Mouse (Mus musculus) kidney, postnatal 0 days (tissue): ENCODE measurements at regions not wholly inside any gene's neighbourhood (a gene's known extent, or its start where the extent isn't known, plus 50 kb on each side); places are given as distances from the start of the nearest gene placed in this dataset.
A peak's percentile ranks its signal among the peaks of the same experiment; 100 is the strongest.

ENCODE experiments used
- ATAC-seq: fragments of 200-750 bp; cut with Nextera tagmentation; replicated peaks from 2 replicates; pipeline ENCODE4 v1.8.0; 2017; ENCODE audit warnings: low read depth, moderate number of reproducible peaks, moderate TSS enrichment, moderate library complexity; ENCODE audit not compliant: low FRiP score
- DNase-seq: peaks from one replicate; pipeline ENCODE4 v3.0.0-alpha.2; 2016; ENCODE audit warnings: low spot score
- H3K27ac ChIP-seq: fragments of 300-500 bp; sonication (generic); 2 replicates; pipeline ENCODE4 v1.5.1; 2014; ENCODE audit warnings: mild to moderate bottlenecking
- H3K27me3 ChIP-seq: fragments of 300-500 bp; sonication (generic); 2 replicates; pipeline ENCODE4 v1.6.1; 2014; ENCODE audit warnings: low read length, mixed read lengths; ENCODE audit not compliant: insufficient read depth
- H3K36me3 ChIP-seq: fragments of 300-500 bp; sonication (generic); 2 replicates; pipeline ENCODE4 v1.6.1; 2014; ENCODE audit warnings: low read length, mixed read lengths; ENCODE audit not compliant: insufficient read depth
- H3K4me1 ChIP-seq: fragments of 300-500 bp; sonication (generic); replicated peaks from 2 replicates; pipeline ENCODE4 v1.6.1; 2014; ENCODE audit warnings: antibody characterized with exemption, low read length, mixed read lengths; ENCODE audit not compliant: insufficient read depth
- H3K4me2 ChIP-seq: fragments of 300-500 bp; sonication (generic); 2 replicates; pipeline ENCODE4 v1.6.1; 2014; ENCODE audit warnings: mild to moderate bottlenecking, low read length, moderate library complexity, mixed read lengths
- H3K4me3 ChIP-seq: fragments of 300-500 bp; sonication (generic); replicated peaks from 2 replicates; pipeline ENCODE4 v1.5.1; 2014; ENCODE audit warnings: low read depth, low read length
- H3K9ac ChIP-seq: fragments of 300-500 bp; sonication (generic); 2 replicates; pipeline ENCODE4 v1.6.1; 2014; ENCODE audit warnings: low read depth, low read length
- H3K9me3 ChIP-seq: fragments of 300-500 bp; sonication (generic); replicated peaks from 2 replicates; pipeline ENCODE4 v1.6.1; 2016; ENCODE audit warnings: low read length, inconsistent platforms, mixed read lengths
- CTCF ChIP-seq: IDR thresholded peaks from 2 replicates; pipeline ENCODE4 v1.5.1; 2016; ENCODE audit warnings: antibody characterized with exemption, low read depth, mild to moderate bottlenecking, moderate library complexity
- WGBS: fragments of 180-500 bp; shearing (Covaris S2); extraction: QIAGEN DNeasy Blood & Tissue Kit; methylation state at CpG from one replicate; pipeline ENCODE4 v1.1.7; 2014; 5-methylcytosine and 5-hydroxymethylcytosine counted together

DNA sequence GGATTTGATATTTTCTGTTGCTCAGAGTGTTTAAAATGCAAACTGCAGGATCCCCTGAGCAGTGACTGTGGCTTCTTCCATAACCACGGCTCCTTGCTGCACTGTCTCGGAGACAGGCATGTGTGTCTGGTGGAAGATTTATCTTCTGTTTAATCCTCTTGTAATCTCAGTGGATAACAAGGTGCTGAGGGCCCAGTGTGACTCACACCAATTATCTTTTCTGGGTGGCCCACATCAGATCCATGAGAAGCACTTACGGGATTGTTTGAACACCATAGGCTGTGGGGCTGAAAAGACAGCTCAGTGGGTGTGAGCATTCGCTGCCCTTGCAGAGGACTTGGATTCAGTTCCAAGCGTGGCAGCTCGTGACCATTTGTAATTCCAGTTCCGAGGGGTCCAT is 101.2 kb upstream of the Sh3bp4 start:
- no peaks in the 10 kb centered on the region for H3K9me3 ChIP-seq
- 91% methylated on average over 7 of the region's 7 CpGs for WGBS
- TF ChIP-seq CTCF = no peak

DNA sequence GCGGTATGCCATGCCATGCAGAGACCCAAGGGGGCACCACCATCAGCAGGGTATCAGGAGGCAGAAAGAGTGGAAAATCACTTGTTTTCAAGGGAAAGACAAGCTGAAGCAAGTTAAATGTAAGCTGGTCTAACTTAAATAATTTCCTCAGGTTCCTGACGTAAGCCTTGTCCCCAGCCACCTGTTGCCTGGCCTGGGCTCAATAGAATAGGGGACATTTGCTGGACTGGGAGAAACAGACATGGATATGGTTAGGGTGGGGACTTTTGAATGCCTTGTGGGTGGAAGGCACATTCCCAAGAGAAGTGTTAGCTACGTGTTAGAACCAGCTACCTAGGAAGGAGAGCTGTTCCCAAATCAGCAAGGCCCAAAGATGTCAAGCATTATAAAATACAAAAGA is 100.6 kb upstream of the Sh3bp4 start:
- DNase-seq = no peak
- WGBS = 92% methylated on average over 3 of the region's 3 CpGs

More for the DNA sequence above, 101.2 kb upstream of the Sh3bp4 start:
- DNase-seq = no peak
- Histone ChIP-seq H3K36me3 (no peaks in the 10 kb centered on the region), H3K9ac (no peak overlapping the region), H3K27ac (no peak overlapping the region), H3K4me3 (no peak overlapping the region), H3K27me3 (no peaks in the 10 kb centered on the region), H3K4me1 (0 out of 2 replicates have a peak, but pooled peaks cover 4% of the 10 kb centered on the region), H3K4me2 (no peak overlapping the region)
- no peak for ATAC-seq

DNA sequence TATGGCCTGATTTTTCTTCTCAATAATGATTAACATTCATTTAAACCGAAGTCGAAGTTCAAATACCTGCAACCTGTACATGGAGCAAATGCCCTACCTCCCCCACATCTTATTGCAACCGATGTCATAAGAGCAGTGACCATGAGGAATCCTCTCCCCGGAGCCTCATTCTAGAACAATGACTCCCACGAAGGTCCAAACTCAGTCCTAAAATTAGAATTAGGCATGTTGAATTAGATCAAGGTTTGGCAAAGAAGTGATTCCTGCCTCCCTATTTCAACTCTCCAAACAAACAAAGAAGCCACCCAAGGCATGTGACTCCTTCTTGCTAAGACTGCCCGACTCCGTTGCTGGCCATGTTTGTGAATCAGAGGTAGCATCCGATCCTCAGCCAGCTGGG is 94.1 kb upstream of the Sh3bp4 start:
- no peak for ATAC-seq
- DNase-seq = no peak
- Histone ChIP-seq H3K4me1 (0 out of 2 replicates have a peak, but pooled peaks cover 4% of the 10 kb centered on the region), H3K27ac (no peak overlapping the region), H3K4me3 (no peak overlapping the region), H3K27me3 (no peaks in the 10 kb centered on the region), H3K9me3 (no peaks in the 10 kb centered on the region), H3K36me3 (no peaks in the 10 kb centered on the region), H3K9ac (no peak overlapping the region), H3K4me2 (no peak overlapping the region)
- 57% methylated on average over 8 of the region's 8 CpGs for WGBS
- TF ChIP-seq CTCF = no peak

More for the DNA sequence above, 100.6 kb upstream of the Sh3bp4 start:
- no peak for TF ChIP-seq CTCF
- 0 out of 2 replicates have a peak, but pooled peaks cover 4% of the 10 kb centered on the region for H3K4me1 ChIP-seq
- H3K9me3 ChIP-seq = no peaks in the 10 kb centered on the region
- H3K36me3 ChIP-seq = no peaks in the 10 kb centered on the region
- H3K4me2 ChIP-seq = no peak overlapping the region
- no peak overlapping the region for H3K4me3 ChIP-seq
- no peak for ATAC-seq
- H3K27ac ChIP-seq = no peak overlapping the region
- H3K9ac ChIP-seq = no peak overlapping the region
- H3K27me3 ChIP-seq = no peaks in the 10 kb centered on the region

DNA sequence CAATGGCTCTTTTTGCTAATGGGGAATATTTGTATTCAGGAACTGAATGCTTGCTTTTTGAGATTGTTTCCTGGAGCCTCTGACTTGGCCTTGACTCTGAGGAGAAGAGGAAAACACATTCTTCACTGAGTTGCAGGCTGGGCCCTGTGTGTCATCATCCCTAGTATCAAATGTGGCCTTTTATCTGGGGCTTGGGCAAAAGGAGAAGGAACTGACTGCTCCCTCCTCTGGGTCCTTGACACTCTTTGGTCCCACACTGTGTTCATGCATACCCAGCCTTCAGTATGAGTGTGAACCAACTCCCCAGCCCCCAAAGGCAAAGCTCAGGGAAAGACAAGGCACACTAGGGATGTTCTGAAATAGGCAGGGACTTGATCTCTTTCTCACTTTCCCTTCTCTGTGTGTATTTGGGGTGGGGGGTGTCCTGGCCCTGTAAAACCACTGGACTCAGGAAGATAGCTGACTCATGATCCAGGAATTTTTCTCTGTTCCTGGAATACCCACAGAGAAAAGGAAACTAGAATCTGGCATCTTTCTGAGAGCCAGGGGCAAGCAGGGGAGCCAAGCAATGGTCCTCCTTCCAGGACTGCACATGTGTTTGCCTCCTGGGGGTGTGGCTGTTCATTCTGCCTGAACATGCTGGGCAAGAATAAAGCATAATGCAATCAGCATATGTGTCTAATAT is 82.1 kb upstream of the Sh3bp4 start:
- no peak overlapping the region for H3K4me3 ChIP-seq
- no peak for TF ChIP-seq CTCF
- no peaks in the 10 kb centered on the region for H3K9me3 ChIP-seq
- ATAC-seq (no peak), DNase-seq (no peak)
- H3K27ac ChIP-seq = no peak overlapping the region
- H3K27me3 ChIP-seq = no peaks in the 10 kb centered on the region
- no peak overlapping the region for H3K4me2 ChIP-seq
- H3K4me1 ChIP-seq = no peaks in the 10 kb centered on the region
- no peak overlapping the region for H3K9ac ChIP-seq
- no peaks in the 10 kb centered on the region for H3K36me3 ChIP-seq

DNA sequence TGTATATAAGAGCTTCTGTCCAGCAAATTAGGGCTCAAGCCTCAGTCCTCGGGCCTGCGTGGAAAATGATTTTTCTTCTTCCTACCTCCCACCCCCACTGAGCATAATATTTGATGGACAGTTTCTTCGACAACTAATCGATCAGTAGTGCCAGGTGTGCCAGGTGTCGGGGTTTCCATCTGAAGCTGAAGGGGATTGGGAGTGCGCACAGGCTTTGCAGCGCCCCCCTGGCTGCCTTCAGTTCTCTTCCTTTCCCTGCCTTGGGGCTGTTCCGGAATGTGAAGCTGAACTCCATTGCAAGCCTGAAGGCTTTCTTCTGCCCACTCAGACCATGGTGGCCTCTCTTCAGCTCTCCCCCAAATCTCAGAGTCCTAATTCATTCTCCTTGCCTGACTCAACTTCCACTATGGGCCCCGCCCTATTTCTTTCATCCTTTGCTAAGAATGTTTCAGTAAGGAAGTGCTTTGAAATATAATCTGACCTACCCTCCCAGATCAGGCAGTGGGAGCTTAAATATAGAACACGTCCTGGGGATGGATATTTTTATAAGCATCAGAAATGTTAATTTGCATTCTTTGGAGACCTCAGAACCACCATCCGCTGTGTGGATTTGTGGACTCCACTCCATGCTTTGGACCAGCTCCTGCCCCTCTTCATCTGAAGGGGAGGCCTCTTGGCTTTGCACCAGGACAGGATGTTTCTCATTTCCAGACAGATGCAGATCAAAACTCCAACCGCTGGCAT is 75.5 kb upstream of the Sh3bp4 start:
- Histone ChIP-seq H3K9ac (no peak overlapping the region), H3K36me3 (no peaks in the 10 kb centered on the region), H3K27ac (0 out of 2 replicates have a peak overlapping the region, but pooled peaks have one; percentile 15), H3K9me3 (no peaks in the 10 kb centered on the region), H3K27me3 (no peaks in the 10 kb centered on the region), H3K4me1 (0 out of 2 replicates have a peak, but pooled peaks cover 7% of the 10 kb centered on the region), H3K4me2 (no peak overlapping the region), H3K4me3 (no peak overlapping the region)
- ATAC-seq = no peak
- no peak for TF ChIP-seq CTCF
- 50% methylated on average over 12 of the region's 12 CpGs for WGBS
- peak; percentile 86 for DNase-seq

DNA sequence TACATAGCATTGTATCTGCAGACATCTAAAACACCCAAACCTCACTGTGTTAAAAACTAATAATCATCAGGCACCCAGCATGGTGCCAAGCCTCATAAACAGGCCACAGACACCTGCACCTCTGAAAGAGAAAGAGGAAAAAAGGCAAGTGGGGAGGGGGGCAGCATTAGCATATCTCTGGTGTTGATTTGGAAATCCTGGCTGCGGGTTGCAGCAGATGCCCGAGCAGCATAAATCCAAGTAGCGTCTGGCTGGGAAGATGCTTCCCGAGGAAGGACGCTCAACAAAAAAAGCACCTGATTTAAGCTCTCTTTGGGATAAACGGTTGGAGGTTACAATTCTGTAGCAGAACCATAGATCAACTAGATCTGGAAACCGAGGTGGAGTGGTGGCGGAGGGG is 74.3 kb upstream of the Sh3bp4 start:
- Histone ChIP-seq H3K9ac (no peak overlapping the region), H3K36me3 (no peaks in the 10 kb centered on the region), H3K4me3 (no peak overlapping the region), H3K4me1 (0 out of 2 replicates have a peak, but pooled peaks cover 7% of the 10 kb centered on the region), H3K27ac (no peak overlapping the region), H3K4me2 (no peak overlapping the region), H3K27me3 (no peaks in the 10 kb centered on the region), H3K9me3 (no peaks in the 10 kb centered on the region)
- TF ChIP-seq CTCF = no peak
- DNase-seq = no peak
- no peak for ATAC-seq
- 38% methylated on average over 8 of the region's 8 CpGs for WGBS
